Mouse (Mus musculus) Patski (cell line): ENCODE measurements around the gene Rmdn3. TPM values are rescaled to one million over a fixed set of nuclear protein-coding genes. Genes with fewer than 3 reads are reported as not detected.
A peak's percentile ranks its signal among the peaks of the same experiment; 100 is the strongest.

Experiments used
- ATAC-seq: fragments of 100-300 bp; one replicate; pipeline ENCODE4 v1.8.0; 2021
- CTCF ChIA-PET: fragments of 350-600 bp; sonication (Branson Sonifier 250); formaldehyde crosslinking; loops from one replicate; lab custom pipeline; 2022; ENCODE audit warnings: inconsistent platforms; lab: Charles Lee
- POLR2A ChIA-PET: fragments of 350-600 bp; sonication (Branson Sonifier 250); formaldehyde crosslinking; loops from one replicate; lab custom pipeline; 2022; ENCODE audit warnings: antibody characterized with exemption, inconsistent platforms; lab: Charles Lee
- DNase-seq: peaks from one replicate; pipeline ENCODE4 v3.0.0-alpha.2; 2011; ENCODE audit warnings: low read depth, low spot score
- H3K27me3 ChIP-seq: fragments of 371-371 bp; one replicate; pipeline ENCODE4 v1.5.1; 2021
- CTCF ChIP-seq: fragments of 100-300 bp; IDR thresholded peaks from one replicate; pipeline ENCODE4 v1.5.1; 2021
- in situ Hi-C: fragments of 300-500 bp; cut with MboI; formaldehyde crosslinking; loops from 3 replicates; pipeline ENCODE4 v1.11.1; 2018; ENCODE audit warnings: low pct_unique_long_range_greater_than_20kb, mixed read lengths
- polyA plus RNA-seq: library from polyadenylated mRNA; unstranded; gene quantifications from one replicate; pipeline ENCODE4 v1.2.3, GENCODE M21; 2021

Gene Rmdn3
- polyA plus RNA-seq, 1 experiment from 2014 or later, result 31.7 TPM

GRCm38 (mm10) chr2:119189029-119189710 is 32.3 kb upstream of the Rmdn3 start:
- DNase-seq, result no peak
- no peaks in the 10 kb centered on the region for H3K27me3 ChIP-seq
- peak; percentile 21 for ATAC-seq
- peak; percentile 85 for TF ChIP-seq CTCF
- POLR2A ChIA-PET, result interaction anchor here (0.6 kb wide), 1 partner anchor 521 kb away, joined by 4 read pairs; no protein-coding TSS in a partner anchor
- in situ Hi-C loops, result loop anchor here (5.0 kb wide), 2 partner anchors 37 to 87 kb away; no protein-coding TSS in a partner anchor
- CTCF ChIA-PET, result interaction anchor here (0.8 to 3.5 kb wide), 29 partner anchors 12 to 211 kb away, joined by 3 to 41 read pairs (median 5); partner anchors contain the start of gene Gm14137

GRCm38 (mm10) chr2:119182914-119183313 is 26.1 kb upstream of the Rmdn3 start:
- no peak for TF ChIP-seq CTCF
- no peaks in the 10 kb centered on the region for H3K27me3 ChIP-seq
- in situ Hi-C loops, result no loop called here
- ChIA-PET POLR2A (interaction anchor here (0.6 kb wide), 1 partner anchor 73 kb away, joined by 5 read pairs; no protein-coding TSS in a partner anchor), CTCF (no interaction called here)
- ATAC-seq (no peak), DNase-seq (no peak)

GRCm38 (mm10) chr2:119177384-119177939 is 20.6 kb upstream of the Rmdn3 start:
- ChIA-PET POLR2A (interaction anchor here (0.8 to 1.1 kb wide), 2 partner anchors 7 to 20 kb away, joined by 3 read pairs; no protein-coding TSS in a partner anchor), CTCF (interaction anchor here (1.2 to 7.0 kb wide), 4 partner anchors 11 to 27 kb away, joined by 3 to 41 read pairs (median 3); no protein-coding TSS in a partner anchor)
- H3K27me3 ChIP-seq, result no peaks in the 10 kb centered on the region
- in situ Hi-C loops, result no loop called here
- TF ChIP-seq CTCF, result no peak
- DNase-seq (no peak), ATAC-seq (no peak)

GRCm38 (mm10) chr2:119176761-119177160 is 19.9 kb upstream of the Rmdn3 start:
- ChIA-PET POLR2A (interaction anchor here (0.6 to 1.1 kb wide), 3 partner anchors 8 to 20 kb away, joined by 3 read pairs; no protein-coding TSS in a partner anchor), CTCF (interaction anchor here (1.2 to 7.0 kb wide), 4 partner anchors 10 to 28 kb away, joined by 3 to 41 read pairs (median 3); no protein-coding TSS in a partner anchor)
- in situ Hi-C loops, result no loop called here
- DNase-seq, result no peak
- no peak for TF ChIP-seq CTCF
- H3K27me3 ChIP-seq, result no peaks in the 10 kb centered on the region
- no peak for ATAC-seq

GRCm38 (mm10) chr2:119175614-119176013 is 18.8 kb upstream of the Rmdn3 start:
- DNase-seq (no peak), ATAC-seq (no peak)
- no peak for TF ChIP-seq CTCF
- CTCF ChIA-PET, result interaction anchor here (7.0 kb wide), 1 partner anchor 13 kb away, joined by 41 read pairs; no protein-coding TSS in a partner anchor
- H3K27me3 ChIP-seq, result no peaks in the 10 kb centered on the region
- POLR2A ChIA-PET, result no interaction called here
- in situ Hi-C loops, result no loop called here

- ChIA-PET POLR2A (interaction anchor here (1.4 kb wide), 1 partner anchor 11 kb away, joined by 3 read pairs; no protein-coding TSS in a partner anchor), CTCF (interaction anchor here (0.9 to 7.0 kb wide), 4 partner anchors 9 to 21 kb away, joined by 3 to 41 read pairs (median 4); no protein-coding TSS in a partner anchor)
- in situ Hi-C loops, result no loop called here
These were observed 18.0 kb upstream of the Rmdn3 start for GRCm38 (mm10) chr2:119174866-119175265.

GRCm38 (mm10) chr2:119173991-119174651 is 17.3 kb upstream of the Rmdn3 start, which contains the start of gene Gm14137:
TSS of gene Gm14137 (plus strand) at chr2:119174509.
- ATAC-seq (peak; percentile 78), DNase-seq (peak; percentile 86)
- no peaks in the 10 kb centered on the region for H3K27me3 ChIP-seq
- in situ Hi-C loops, result no loop called here
- CTCF ChIA-PET, result interaction anchor here (0.9 to 7.0 kb wide), 4 partner anchors 8 to 22 kb away, joined by 3 to 41 read pairs (median 4); no protein-coding TSS in a partner anchor
- TF ChIP-seq CTCF, result no peak
- POLR2A ChIA-PET, result interaction anchor here (1.4 kb wide), 1 partner anchor 10 kb away, joined by 3 read pairs; no protein-coding TSS in a partner anchor

More at GRCm38 (mm10) chr2:119174866-119175265, 18.0 kb upstream of the Rmdn3 start:
- DNase-seq (no peak), ATAC-seq (peak; percentile 16)
- TF ChIP-seq CTCF, result no peak
- no peaks in the 10 kb centered on the region for H3K27me3 ChIP-seq

- ATAC-seq, result no peak
- DNase-seq, result no peak
- no peak for TF ChIP-seq CTCF
- ChIA-PET POLR2A (interaction anchor here (0.9 kb wide), 1 partner anchor 16 kb away, joined by 3 read pairs; the partner anchor contains the start of gene Rmdn3), CTCF (interaction anchor here (0.9 to 7.0 kb wide), 4 partner anchors 8 to 16 kb away, joined by 3 to 41 read pairs (median 5); no protein-coding TSS in a partner anchor)
- no peaks in the 10 kb centered on the region for H3K27me3 ChIP-seq
- in situ Hi-C loops, result no loop called here
These were observed 16.2 kb upstream of the Rmdn3 start for GRCm38 (mm10) chr2:119172862-119173576.

- CTCF ChIA-PET, result interaction anchor here (0.9 to 2.0 kb wide), 3 partner anchors 9 to 17 kb away, joined by 3 to 7 read pairs (median 3); no protein-coding TSS in a partner anchor
- no peak for ATAC-seq
These were observed 15.6 kb upstream of the Rmdn3 start for GRCm38 (mm10) chr2:119172446-119172845.

More at GRCm38 (mm10) chr2:119172446-119172845, 15.6 kb upstream of the Rmdn3 start:
- POLR2A ChIA-PET, result interaction anchor here (0.9 kb wide), 1 partner anchor 15 kb away, joined by 3 read pairs; the partner anchor contains the start of gene Rmdn3
- no peaks in the 10 kb centered on the region for H3K27me3 ChIP-seq
- TF ChIP-seq CTCF, result no peak
- in situ Hi-C loops, result no loop called here
- DNase-seq, result no peak
